Mouse (Mus musculus): Measurements from ENCODE around the gene Gm20695.

Gene Gm20695

DNA sequence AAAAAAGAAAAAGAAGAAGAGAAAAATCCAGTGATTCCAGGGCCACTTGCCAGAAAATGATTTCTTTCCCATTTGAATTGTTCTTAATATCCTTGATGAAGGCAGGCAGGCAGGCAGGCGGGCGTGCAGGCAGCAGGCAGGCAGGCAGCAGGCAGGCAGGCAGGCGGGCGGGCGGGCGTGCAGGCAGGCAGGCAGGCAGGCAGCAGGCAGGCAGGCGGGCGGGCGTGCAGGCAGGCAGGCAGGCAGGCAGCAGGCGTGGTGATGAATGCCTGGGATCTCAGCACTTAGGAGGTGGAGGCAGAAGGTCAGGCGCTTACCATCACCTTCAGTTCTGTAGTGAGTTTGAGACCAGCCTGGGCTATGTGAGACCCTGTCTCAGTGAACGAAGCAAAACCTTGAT, 31.9 kb upstream of the Gm20695 start:
- peaks cover 52% of the 10 kb centered on the region for H3K4me1 ChIP-seq (replicated peaks; ENCODE audit: low read depth, low read length)
- H3K27me3 ChIP-seq (ENCODE audit: insufficient read depth, low read length): no peaks in the 10 kb centered on the region
- no peak for TF ChIP-seq NANOG (IDR thresholded peaks at IDR 0.05; ENCODE audit: borderline replicate concordance, low read length)
- peaks cover 7% of the 10 kb centered on the region; the same call in 1 of the 2 replicates for H3K36me3 ChIP-seq (ENCODE audit: insufficient read depth, low read length)
- H3K9me3 ChIP-seq (ENCODE audit: low read length): no peaks in the 10 kb centered on the region
- 0 out of 2 replicates have a peak overlapping the region, but pooled peaks have one; percentile 17 for H3K4me3 ChIP-seq (replicated peaks; ENCODE audit: low read length)

DNA sequence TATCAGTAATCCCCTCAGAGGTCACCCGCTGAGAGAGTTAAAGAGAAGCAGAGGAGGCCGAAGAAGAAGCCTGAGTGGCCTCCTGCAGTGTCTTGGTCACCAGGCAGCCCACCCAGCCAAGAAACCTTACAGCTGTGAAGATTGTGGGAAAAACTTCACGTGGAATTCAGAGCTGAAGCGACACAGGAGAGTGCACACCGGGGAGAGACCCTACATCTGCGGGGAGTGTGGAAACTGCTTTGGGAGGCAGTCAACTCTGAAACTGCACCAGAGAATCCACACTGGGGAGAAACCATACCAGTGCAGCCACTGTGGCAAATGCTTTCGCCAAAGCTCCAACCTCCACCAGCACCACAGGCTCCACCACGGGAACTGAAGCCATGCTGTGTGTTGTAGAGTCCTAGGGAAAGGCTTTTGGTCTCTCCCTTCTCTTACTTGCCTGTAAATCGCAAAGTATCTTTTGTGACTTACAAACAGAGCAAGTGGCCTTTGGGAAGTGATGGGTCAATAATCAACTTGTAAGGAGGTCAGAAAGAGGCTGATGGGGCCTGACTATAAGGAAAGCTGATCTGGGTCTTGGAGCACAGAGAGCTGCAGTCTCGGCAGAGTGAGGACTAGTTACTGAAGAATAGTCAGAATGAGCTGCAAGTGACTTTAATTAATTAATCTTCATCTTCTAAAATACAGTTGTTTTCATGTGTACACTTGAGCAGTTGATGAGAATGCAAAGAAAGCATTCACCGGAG, 29.8 kb upstream of the Gm20695 start:
- TF ChIP-seq POU5F1 (IDR thresholded peaks at IDR 0.05; ENCODE audit: borderline replicate concordance, low read length) (no peak), NANOG (IDR thresholded peaks at IDR 0.05; ENCODE audit: borderline replicate concordance, low read length) (no peak), CTCF (conservative IDR thresholded peaks at IDR 0.05; ENCODE audit: low read length) (no peak)
- Histone ChIP-seq H3K9me3 (ENCODE audit: low read length) (no peaks in the 10 kb centered on the region), H3K27me3 (ENCODE audit: insufficient read depth, low read length) (no peaks in the 10 kb centered on the region), H3K36me3 (ENCODE audit: insufficient read depth, low read length) (peaks cover 7% of the 10 kb centered on the region; the same call in 1 of the 2 replicates), H3K4me1 (replicated peaks; ENCODE audit: low read depth, low read length) (peaks cover 32% of the 10 kb centered on the region), H3K4me3 (replicated peaks; ENCODE audit: low read length) (no peak overlapping the region)

DNA sequence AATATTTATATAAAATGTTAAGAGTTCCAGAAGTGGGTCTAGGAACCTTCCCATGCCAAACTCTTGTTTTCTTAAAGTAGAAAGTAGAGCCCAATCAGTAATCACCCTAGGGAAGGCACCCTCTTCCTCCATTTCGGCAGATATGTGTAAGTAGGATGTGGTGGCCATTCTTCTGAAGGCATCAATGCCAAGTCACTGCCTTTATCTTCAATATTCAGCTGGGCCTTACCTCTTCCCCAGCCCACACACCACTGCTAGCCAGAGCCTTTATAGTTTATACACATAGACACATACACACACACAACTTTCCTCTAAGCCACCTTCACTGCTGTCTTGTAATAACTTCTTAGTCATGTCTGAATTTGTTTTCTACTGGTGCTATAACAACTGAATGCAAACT, 28.7 kb upstream of the Gm20695 start:
- Histone ChIP-seq H3K4me1 (replicated peaks; ENCODE audit: low read depth, low read length) (peaks cover 22% of the 10 kb centered on the region), H3K36me3 (ENCODE audit: insufficient read depth, low read length) (peaks cover 7% of the 10 kb centered on the region; the same call in 1 of the 2 replicates), H3K27me3 (ENCODE audit: insufficient read depth, low read length) (no peaks in the 10 kb centered on the region), H3K4me3 (replicated peaks; ENCODE audit: low read length) (no peak overlapping the region), H3K9me3 (ENCODE audit: low read length) (no peaks in the 10 kb centered on the region)
- TF ChIP-seq POU5F1 (IDR thresholded peaks at IDR 0.05; ENCODE audit: borderline replicate concordance, low read length) (no peak), NANOG (IDR thresholded peaks at IDR 0.05; ENCODE audit: borderline replicate concordance, low read length) (no peak), CTCF (conservative IDR thresholded peaks at IDR 0.05; ENCODE audit: low read length) (no peak)

DNA sequence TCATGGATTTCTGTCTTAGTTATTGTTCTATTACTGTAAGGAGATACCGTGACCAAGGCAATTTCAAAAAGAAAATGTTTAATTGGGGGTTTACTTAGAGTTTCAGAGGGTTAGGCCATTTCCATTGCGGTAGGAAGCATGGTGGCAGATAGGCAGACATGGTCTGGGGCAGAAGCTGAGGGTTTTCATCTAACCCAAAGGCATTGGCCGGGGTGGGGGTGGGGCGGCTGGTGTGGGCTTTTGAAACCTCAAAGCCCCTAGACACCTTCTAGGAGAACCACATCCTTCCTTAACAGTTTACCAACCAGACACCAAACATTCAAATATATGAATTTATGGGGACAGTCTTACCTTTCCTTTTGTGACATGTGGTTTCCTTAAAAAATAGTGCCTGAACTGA, 25.2 kb upstream of the Gm20695 start:
- no peaks in the 10 kb centered on the region for H3K9me3 ChIP-seq (ENCODE audit: low read length)
- peaks cover 17% of the 10 kb centered on the region for H3K36me3 ChIP-seq (ENCODE audit: insufficient read depth, low read length)

DNA sequence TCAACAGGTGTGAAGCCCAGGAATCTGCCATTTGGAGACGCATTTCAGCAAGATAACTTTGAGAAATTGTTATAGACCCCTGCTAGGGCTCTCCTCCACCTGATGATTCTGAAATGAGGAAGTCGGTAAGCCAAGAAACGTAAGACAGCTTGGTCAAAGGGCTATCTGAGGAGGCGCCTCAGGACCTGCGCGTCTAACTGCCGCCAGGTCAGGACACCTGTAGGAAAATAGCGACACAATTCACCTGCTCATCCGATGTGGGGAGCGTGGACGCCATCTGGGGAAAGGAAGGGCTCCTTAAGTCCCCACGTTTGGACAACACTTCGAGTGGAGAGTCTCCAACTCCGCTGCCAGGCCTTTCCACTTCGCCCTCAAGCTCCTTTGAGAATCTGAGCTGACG, 12.6 kb upstream of the Gm20695 start:
- peak overlapping the region; percentile 89 for H3K4me3 ChIP-seq (replicated peaks; ENCODE audit: low read length)
- TF ChIP-seq NANOG (IDR thresholded peaks at IDR 0.05; ENCODE audit: borderline replicate concordance, low read length): no peak
- TF ChIP-seq CTCF (conservative IDR thresholded peaks at IDR 0.05; ENCODE audit: low read length): no peak
- no peak for TF ChIP-seq POU5F1 (IDR thresholded peaks at IDR 0.05; ENCODE audit: borderline replicate concordance, low read length)

More for the DNA sequence above, 25.2 kb upstream of the Gm20695 start:
- Histone ChIP-seq H3K27me3 (ENCODE audit: insufficient read depth, low read length) (no peaks in the 10 kb centered on the region), H3K4me3 (replicated peaks; ENCODE audit: low read length) (no peak overlapping the region), H3K4me1 (replicated peaks; ENCODE audit: low read depth, low read length) (peaks cover 4% of the 10 kb centered on the region; the same call in 1 of the 2 replicates)
- TF ChIP-seq POU5F1 (IDR thresholded peaks at IDR 0.05; ENCODE audit: borderline replicate concordance, low read length) (no peak), NANOG (IDR thresholded peaks at IDR 0.05; ENCODE audit: borderline replicate concordance, low read length) (no peak), CTCF (conservative IDR thresholded peaks at IDR 0.05; ENCODE audit: low read length) (no peak)

DNA sequence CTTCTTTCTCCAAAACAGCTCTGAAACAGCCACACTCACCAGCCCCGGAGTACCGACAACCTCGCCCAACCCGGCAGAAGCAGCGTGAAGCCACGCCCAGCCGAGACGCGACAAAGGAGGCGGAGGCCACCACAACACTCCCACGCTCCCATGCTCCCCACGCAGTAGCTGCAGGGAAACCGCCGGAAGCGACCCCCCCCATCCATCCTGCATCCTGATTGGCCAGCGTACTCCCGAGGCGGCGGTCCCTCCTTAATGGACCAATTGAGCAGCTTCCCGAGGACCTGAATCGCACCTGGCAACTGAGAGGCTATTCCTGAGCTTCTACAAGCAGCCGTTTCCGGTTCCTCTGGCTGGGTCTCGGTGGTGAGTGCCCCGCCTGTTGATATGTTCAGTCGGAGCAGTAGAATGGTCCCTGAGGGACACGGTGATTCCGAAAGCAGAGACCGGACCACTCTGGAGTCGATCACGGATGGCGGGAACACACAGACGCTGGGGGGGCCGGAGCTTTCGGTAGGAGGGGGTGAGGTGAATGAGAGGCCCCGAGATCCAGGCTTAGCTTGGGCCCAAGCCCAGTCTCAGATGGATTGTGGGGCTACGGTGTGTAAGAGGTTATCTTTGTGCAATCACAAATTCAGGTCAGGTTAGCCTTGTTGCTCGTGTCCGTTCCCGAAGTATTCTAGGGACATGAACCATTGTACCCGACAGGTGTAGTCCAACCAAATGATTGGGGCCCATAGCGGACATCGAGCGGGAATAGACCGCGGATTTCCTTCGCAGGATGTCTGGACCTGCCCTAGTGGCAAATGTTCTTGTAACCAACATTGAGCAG, 12.0 kb upstream of the Gm20695 start, which contains the start of gene Naa60:
TSS of gene Naa60 (plus strand) at position 160 of the 832 bp plus-strand sequence.
- Histone ChIP-seq H3K9me3 (ENCODE audit: low read length) (no peaks in the 10 kb centered on the region), H3K27me3 (ENCODE audit: insufficient read depth, low read length) (no peaks in the 10 kb centered on the region), H3K4me3 (replicated peaks; ENCODE audit: low read length) (peak within 1 kb of the TSS; percentile 89), H3K4me1 (replicated peaks; ENCODE audit: low read depth, low read length) (peaks cover 25% of the 10 kb centered on the region), H3K36me3 (ENCODE audit: insufficient read depth, low read length) (peaks cover 31% of the 10 kb centered on the region)
- TF ChIP-seq NANOG (IDR thresholded peaks at IDR 0.05; ENCODE audit: borderline replicate concordance, low read length) (no peak), CTCF (conservative IDR thresholded peaks at IDR 0.05; ENCODE audit: low read length) (no peak), POU5F1 (IDR thresholded peaks at IDR 0.05; ENCODE audit: borderline replicate concordance, low read length) (no peak)

More for the DNA sequence above, 12.6 kb upstream of the Gm20695 start:
- peaks cover 33% of the 10 kb centered on the region for H3K36me3 ChIP-seq (ENCODE audit: insufficient read depth, low read length)
- peaks cover 26% of the 10 kb centered on the region for H3K4me1 ChIP-seq (replicated peaks; ENCODE audit: low read depth, low read length)
- H3K27me3 ChIP-seq (ENCODE audit: insufficient read depth, low read length): no peaks in the 10 kb centered on the region
- H3K9me3 ChIP-seq (ENCODE audit: low read length): no peaks in the 10 kb centered on the region

DNA sequence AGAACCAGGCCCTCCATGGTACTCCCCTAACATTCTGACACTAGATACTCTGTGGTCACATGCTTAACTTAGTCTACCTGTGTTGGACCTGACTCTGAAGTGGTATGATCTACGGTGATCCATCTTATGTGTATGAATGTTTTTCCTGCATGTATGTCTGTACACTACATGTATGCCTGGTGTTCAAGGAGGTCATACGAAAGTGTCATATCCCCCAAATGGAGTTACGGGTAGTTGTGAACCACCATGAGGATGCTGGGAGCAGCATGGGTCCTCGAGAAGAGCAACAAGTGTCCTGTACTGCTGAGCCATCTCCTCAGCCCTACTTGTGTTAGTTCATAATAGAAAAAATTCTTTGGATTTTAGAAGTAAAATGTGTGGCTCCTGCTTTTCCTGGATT, 8.1 kb upstream of the Gm20695 start:
- Histone ChIP-seq H3K4me1 (replicated peaks; ENCODE audit: low read depth, low read length) (peaks cover 17% of the 10 kb centered on the region), H3K27me3 (ENCODE audit: insufficient read depth, low read length) (no peaks in the 10 kb centered on the region), H3K9me3 (ENCODE audit: low read length) (no peaks in the 10 kb centered on the region), H3K4me3 (replicated peaks; ENCODE audit: low read length) (no peak overlapping the region), H3K36me3 (ENCODE audit: insufficient read depth, low read length) (peaks cover 17% of the 10 kb centered on the region)
- TF ChIP-seq CTCF (conservative IDR thresholded peaks at IDR 0.05; ENCODE audit: low read length): no peak
- TF ChIP-seq POU5F1 (IDR thresholded peaks at IDR 0.05; ENCODE audit: borderline replicate concordance, low read length): no peak

DNA sequence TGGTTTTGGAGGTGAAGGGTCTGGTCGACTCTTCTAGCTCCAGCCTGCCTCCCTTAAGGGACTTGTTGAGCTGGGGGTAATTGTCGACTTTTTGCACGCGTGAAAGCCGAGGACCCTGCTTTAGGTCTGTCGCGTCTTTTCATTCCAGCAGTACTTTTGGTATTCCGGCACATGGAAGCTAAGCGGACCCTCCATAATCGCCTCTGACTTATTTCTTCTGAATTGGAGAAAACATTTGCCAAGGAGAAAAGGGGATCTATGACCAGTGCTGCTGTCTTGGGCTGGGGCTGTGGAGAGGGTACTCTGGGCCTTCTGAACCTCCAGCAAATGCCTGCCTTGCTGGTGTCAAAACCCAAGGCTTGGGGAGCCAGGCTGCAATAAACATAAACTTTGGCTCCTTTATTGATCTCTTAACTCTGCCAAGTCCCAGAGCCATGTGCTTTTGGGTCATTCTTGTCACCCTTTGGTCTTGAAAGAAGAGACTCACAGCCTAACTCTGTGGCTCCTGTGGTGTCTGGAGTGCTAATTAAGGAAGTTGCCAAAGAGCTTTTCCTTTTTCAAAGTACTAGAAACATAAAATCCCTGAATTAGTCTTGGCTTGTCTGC, 720 bp downstream of the Gm20695 start:
- TF ChIP-seq NANOG (IDR thresholded peaks at IDR 0.05; ENCODE audit: borderline replicate concordance, low read length) (no peak), POU5F1 (IDR thresholded peaks at IDR 0.05; ENCODE audit: borderline replicate concordance, low read length) (no peak), CTCF (conservative IDR thresholded peaks at IDR 0.05; ENCODE audit: low read length) (no peak)
- peaks cover 28% of the 10 kb centered on the region for H3K4me1 ChIP-seq (replicated peaks; ENCODE audit: low read depth, low read length)
- H3K36me3 ChIP-seq (ENCODE audit: insufficient read depth, low read length): 0 out of 2 replicates have a peak, but pooled peaks cover 15% of the 10 kb centered on the region
- H3K27me3 ChIP-seq (ENCODE audit: insufficient read depth, low read length): no peaks in the 10 kb centered on the region
- H3K9me3 ChIP-seq (ENCODE audit: low read length): no peaks in the 10 kb centered on the region
- H3K4me3 ChIP-seq (replicated peaks; ENCODE audit: low read length): peak overlapping the region; percentile 100

All from E14TG2a.4 (cell line).